Mouse (Mus musculus): ENCODE measurements around the gene G6pc. TPM values are rescaled to one million over a fixed set of nuclear protein-coding genes. Genes with fewer than 3 reads are reported as not detected.
"Not testable (repeated sequence)": the region's sequence is repeated elsewhere in the genome, so short reads cannot be mapped to it uniquely, and the experiment has no call there.

G6pc gene
- total RNA-seq (2015) (not detected in 2 replicates), total RNA-seq (2017) (not detected in 2 replicates)

GRCm38 (mm10) chr11:101367326-101367935, at the start of gene G6pc:
Gene G6pc, plus strand, starts transcription at chr11:101367561.
- ATAC-seq (replicated peaks; ENCODE audit: poor library complexity) = no peak

- ATAC-seq (replicated peaks; ENCODE audit: poor library complexity) = peak; percentile 82
Measured at GRCm38 (mm10) chr11:101323609-101324008, 43.8 kb upstream of the G6pc start.

GRCm38 (mm10) chr11:101324763-101325162, 42.6 kb upstream of the G6pc start, which contains the start of gene Aoc2:
Gene Aoc2, plus strand, starts transcription at chr11:101325063.
- ATAC-seq (replicated peaks; ENCODE audit: poor library complexity) = no peak

GRCm38 (mm10) chr11:101325201-101325600, 42.2 kb upstream of the G6pc start:
- not testable (repeated sequence) for ATAC-seq (replicated peaks; ENCODE audit: poor library complexity)

GRCm38 (mm10) chr11:101326147-101326546, 41.2 kb upstream of the G6pc start:
- no peak for ATAC-seq (replicated peaks; ENCODE audit: poor library complexity)

GRCm38 (mm10) chr11:101327311-101327710, 40.0 kb upstream of the G6pc start:
- ATAC-seq (replicated peaks; ENCODE audit: poor library complexity) = no peak

- ATAC-seq (replicated peaks; ENCODE audit: poor library complexity) = no peak
Measured at GRCm38 (mm10) chr11:101328941-101329635, 38.3 kb upstream of the G6pc start.

GRCm38 (mm10) chr11:101330371-101330924, 36.9 kb upstream of the G6pc start, which contains the start of gene Aoc3:
Gene Aoc3, plus strand, starts transcription at chr11:101330605.
- ATAC-seq (replicated peaks; ENCODE audit: poor library complexity) = no peak

- not testable (repeated sequence) for ATAC-seq (replicated peaks; ENCODE audit: poor library complexity)
Measured at GRCm38 (mm10) chr11:101330961-101331360, 36.4 kb upstream of the G6pc start.

GRCm38 (mm10) chr11:101332537-101332936, 34.8 kb upstream of the G6pc start:
- no peak for ATAC-seq (replicated peaks; ENCODE audit: poor library complexity)

- ATAC-seq (replicated peaks; ENCODE audit: poor library complexity) = no peak
Measured at GRCm38 (mm10) chr11:101334023-101334422, 33.3 kb upstream of the G6pc start.

GRCm38 (mm10) chr11:101334516-101334915, 32.8 kb upstream of the G6pc start:
- no peak for ATAC-seq (replicated peaks; ENCODE audit: poor library complexity)

GRCm38 (mm10) chr11:101335685-101336084, 31.7 kb upstream of the G6pc start:
- ATAC-seq (replicated peaks; ENCODE audit: poor library complexity) = no peak

- peak; percentile 99 for ATAC-seq (replicated peaks; ENCODE audit: poor library complexity)
Measured at GRCm38 (mm10) chr11:101338123-101338760, 29.1 kb upstream of the G6pc start.

GRCm38 (mm10) chr11:101347083-101347775, 20.1 kb upstream of the G6pc start:
- ATAC-seq (replicated peaks; ENCODE audit: poor library complexity) = 0 out of 2 replicates have a peak, but pooled peaks have one; percentile 39

GRCm38 (mm10) chr11:101348774-101349173, 18.6 kb upstream of the G6pc start:
- ATAC-seq (replicated peaks; ENCODE audit: poor library complexity) = no peak

GRCm38 (mm10) chr11:101349216-101349615, 18.1 kb upstream of the G6pc start:
- no peak for ATAC-seq (replicated peaks; ENCODE audit: poor library complexity)

GRCm38 (mm10) chr11:101351100-101351720, 16.2 kb upstream of the G6pc start:
- ATAC-seq (replicated peaks; ENCODE audit: poor library complexity) = no peak

GRCm38 (mm10) chr11:101351721-101352111, 15.6 kb upstream of the G6pc start:
- no peak for ATAC-seq (replicated peaks; ENCODE audit: poor library complexity)

- ATAC-seq (replicated peaks; ENCODE audit: poor library complexity) = no peak
Measured at GRCm38 (mm10) chr11:101353436-101353835, 13.9 kb upstream of the G6pc start.

Data from megakaryocyte progenitor cell, adult 5-6 weeks (primary cell).